Mouse (Mus musculus) R1 (cell line): ENCODE results near the gene Ttc21a.
A peak's percentile ranks its signal among the peaks of the same experiment; 100 is the strongest.

ENCODE experiments used
- DNase-seq: peaks from one replicate; pipeline ENCODE4 v3.0.0-alpha.2; 2018; ENCODE audit warnings: low read depth, low spot score

The Ttc21a gene

DNA sequence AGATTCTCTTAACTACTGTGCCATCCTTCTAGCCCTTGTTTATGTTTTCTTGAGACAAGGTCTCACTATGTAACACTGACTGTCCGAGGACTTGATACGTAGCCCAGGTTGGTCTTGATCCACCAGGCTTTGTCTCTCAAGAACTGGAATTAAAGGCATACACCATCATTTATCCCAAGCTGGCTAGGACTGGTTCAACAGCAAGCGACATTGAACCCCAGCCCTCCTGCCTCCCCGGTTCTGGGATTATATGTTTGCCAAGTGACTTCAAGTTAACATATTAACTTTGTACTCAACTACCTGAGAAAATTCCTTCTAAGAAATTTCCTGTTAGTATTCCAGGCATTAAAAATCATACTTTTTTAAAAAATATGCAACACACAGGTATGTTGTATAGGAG, 37.9 kb downstream of the Ttc21a start:
- DNase-seq = no peak

GRCm38 (mm10) chr9:119976704-119977556, 39.5 kb downstream of the Ttc21a start:
- DNase-seq = peak; percentile 62

DNA sequence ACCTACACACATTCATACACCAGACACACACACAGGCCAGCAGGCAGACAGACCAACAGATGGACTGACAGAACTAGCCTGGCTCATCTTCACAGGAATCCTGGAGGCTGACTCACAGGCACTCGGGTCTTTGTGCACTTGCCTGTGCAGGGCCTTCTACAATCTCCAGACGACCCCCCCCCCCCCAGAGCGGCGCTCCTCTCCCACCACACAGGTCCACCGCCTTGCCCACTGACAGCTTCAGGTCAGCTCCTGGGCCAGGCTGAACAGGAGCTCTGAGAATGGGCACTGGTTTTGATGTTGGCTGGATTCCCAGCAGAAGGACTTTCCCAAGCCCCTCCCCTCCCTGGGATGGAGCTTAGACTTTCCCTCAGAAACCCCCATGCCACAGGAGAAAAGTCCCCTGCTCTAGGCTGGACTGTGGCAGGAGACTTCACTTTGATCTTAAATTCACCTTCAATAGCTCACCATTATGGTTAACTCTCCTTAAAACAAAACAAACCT, 40.2 kb downstream of the Ttc21a start:
- no peak for DNase-seq

- peak; percentile 48 for DNase-seq
Measured at GRCm38 (mm10) chr9:119978151-119978810, 40.9 kb downstream of the Ttc21a start.

GRCm38 (mm10) chr9:119978811-119979441, 41.5 kb downstream of the Ttc21a start:
- DNase-seq = no peak

- no peak for DNase-seq
Measured at GRCm38 (mm10) chr9:119979749-119980148, 42.3 kb downstream of the Ttc21a start.

GRCm38 (mm10) chr9:119980770-119981182, 43.4 kb downstream of the Ttc21a start:
- DNase-seq = no peak

GRCm38 (mm10) chr9:119981183-119982179, 44.1 kb downstream of the Ttc21a start:
- peak; percentile 87 for DNase-seq

GRCm38 (mm10) chr9:119982241-119982811, 44.9 kb downstream of the Ttc21a start:
- peak; percentile 61 for DNase-seq

GRCm38 (mm10) chr9:119982956-119983551, 45.6 kb downstream of the Ttc21a start:
- no peak for DNase-seq

DNA sequence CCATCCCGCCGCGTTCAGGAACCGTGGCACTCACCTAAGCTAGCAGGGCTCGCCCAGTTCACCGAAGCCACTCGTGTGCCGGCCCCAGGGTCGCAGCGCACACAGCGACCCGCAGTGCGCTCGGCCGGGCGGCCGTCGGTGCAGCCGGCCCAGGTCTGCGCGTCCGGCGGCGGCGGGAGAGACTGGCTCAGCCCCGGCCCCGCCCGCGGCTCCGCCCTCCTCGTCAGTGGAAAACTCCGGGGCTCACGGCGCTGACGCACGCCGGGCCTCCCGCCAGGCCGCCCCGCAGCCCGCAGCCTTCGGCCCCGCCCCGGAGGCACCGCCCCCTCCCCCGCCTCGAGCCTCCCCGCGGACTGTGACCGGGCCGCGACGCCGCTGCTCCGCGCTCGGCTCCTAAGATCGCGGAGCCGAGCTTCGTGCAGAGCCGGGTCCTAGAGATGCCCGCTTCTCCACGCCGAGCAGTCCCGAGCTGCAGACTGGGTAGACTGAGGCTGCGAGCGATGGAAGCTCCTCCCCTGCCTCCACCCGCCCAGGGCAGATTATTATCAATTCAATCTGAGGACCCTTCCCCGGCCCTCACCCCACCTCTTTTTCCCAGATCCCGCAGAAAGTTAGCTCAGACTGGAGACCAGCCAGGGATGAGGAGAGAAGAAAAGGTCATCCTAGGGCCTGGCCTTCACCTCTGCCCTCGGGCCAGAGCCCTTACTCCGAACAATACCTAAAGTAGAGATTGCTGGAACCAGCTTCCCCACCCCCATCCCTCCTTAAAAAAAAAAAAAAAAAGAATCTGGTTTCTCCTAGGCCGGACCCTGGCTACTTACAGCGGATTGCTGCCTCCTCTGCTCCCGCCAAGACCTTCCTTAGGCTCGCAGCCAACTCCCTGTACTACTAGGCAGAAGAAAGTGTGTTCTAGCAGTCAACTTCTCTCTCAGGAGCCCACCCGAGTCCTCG, 46.5 kb downstream of the Ttc21a start:
- DNase-seq = peak; percentile 78

DNA sequence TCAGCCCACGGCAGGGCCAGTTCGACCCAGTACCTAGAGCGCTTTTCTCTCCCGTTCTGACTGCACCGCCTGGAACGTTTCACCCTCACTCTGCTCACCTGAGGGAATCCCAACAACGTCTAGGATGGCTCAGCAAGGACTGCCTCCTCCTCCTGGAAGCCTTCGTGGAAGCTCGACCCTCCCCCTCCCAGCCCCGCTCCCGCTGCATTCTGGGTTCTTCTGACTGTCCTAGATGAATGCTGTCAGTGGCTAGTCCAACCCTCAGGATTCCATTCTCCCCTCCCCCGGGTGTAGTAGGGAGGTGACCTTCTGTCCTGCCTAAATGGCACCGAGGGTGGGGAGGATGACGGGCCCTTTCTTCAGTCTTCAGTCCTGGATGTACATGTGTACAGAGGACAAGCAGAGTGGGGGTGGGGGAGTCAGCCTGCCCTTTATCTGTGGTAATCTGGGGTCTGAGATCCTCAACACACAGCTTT, 47.2 kb downstream of the Ttc21a start, which contains the start of gene Csrnp1:
Csrnp1 (minus strand) TSS at position 123 of the 476 bp plus-strand sequence.
- peak; percentile 99 for DNase-seq

DNA sequence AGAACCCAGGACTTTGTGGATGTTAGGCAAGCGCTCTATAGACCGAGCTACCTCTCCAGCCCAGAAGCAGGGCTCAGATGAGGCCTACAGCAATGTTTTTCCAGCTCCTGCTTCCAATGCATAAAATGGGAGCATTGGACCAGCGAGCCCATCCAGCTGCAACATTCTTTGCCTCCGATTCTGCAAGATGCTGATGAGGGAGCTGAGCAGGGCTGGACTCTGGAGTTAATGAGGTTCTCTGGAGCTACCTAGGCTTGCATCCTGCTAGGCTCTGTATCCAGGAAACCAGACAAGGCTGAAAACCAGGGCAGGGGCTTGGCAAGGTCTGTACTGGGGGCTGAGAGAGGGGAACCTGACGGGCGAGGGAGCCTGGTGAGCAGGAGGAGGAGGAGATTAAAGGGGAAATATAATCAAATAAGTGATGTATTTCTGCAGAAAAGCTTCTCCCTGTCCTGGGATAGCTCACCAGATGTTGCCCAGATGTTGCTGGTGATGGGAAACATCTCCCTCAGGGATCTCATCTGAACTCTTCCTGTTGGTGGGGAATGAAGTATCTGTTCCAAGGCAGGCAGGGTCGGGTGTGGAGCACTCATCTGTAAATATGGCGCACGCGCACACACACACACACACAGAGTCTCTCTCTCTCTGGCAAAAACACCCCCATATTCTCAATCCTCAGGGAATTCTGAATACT, 48.6 kb downstream of the Ttc21a start:
- no peak for DNase-seq

GRCm38 (mm10) chr9:119988304-119988703, 50.9 kb downstream of the Ttc21a start:
- DNase-seq = peak; percentile 94

- peak; percentile 95 for DNase-seq
Measured at GRCm38 (mm10) chr9:119991310-119991709, 53.9 kb downstream of the Ttc21a start.

GRCm38 (mm10) chr9:119993092-119993844, 55.9 kb downstream of the Ttc21a start:
- DNase-seq = no peak

GRCm38 (mm10) chr9:119994207-119994606, 56.8 kb downstream of the Ttc21a start:
- peak; percentile 58 for DNase-seq
